Mouse (Mus musculus) neutrophil, adult 65 days (primary cell): ENCODE data around the gene Gm3252. TPM values are rescaled to one million over a fixed set of nuclear protein-coding genes. Genes with fewer than 3 reads are reported as not detected.

ENCODE experiments used
- total RNA-seq: library from RNA; stranded (reverse); gene quantifications from 2 replicates; pipeline ENCODE4 v1.2.4, GENCODE M21; 2023

The Gm3252 gene
- not detected in 2 replicates for total RNA-seq

DNA sequence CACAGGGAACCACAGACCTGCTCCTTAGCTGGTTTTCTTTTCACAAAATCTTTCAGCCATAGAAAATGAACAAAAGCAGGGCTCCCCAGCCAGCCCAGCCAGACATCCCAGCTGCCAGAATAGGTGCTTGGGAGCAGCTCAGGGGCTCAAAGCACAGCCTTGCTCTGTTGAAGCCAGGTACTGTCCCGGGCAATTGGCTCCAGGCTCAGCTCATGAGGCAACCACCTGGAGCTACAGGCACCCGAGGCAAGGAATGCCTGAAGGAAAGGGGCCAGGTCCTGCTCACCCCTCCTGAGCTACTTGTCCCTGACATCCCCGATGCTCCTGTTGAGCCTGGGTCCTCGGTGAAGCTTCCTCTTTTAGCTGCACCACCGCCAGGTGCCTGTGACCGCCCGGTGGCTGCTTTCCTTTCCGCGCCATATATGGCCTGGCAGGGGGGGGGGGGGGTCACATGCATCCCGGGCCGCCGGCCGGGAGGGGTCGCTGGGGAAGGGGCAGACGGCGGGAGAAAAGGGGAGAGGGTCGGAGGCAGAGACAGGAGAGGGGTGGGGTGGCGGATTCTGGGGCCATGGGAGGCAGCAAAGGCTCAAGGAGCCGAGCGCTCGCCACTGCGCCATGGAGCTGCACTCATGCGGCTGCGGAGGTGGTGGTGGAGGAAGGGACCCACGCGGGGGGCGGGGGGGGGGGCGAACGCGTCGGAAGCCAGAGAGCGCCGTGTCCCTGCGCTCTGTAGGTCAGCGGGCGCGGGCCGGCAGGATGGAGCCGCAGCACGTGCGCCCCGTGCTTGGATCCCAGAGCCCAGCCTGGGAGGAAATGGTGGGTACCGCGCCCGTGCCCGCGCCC is at the start of gene Gm3252:
TSS of gene Gm3252 (plus strand) at position 738 of the 843 bp plus-strand sequence.

DNA sequence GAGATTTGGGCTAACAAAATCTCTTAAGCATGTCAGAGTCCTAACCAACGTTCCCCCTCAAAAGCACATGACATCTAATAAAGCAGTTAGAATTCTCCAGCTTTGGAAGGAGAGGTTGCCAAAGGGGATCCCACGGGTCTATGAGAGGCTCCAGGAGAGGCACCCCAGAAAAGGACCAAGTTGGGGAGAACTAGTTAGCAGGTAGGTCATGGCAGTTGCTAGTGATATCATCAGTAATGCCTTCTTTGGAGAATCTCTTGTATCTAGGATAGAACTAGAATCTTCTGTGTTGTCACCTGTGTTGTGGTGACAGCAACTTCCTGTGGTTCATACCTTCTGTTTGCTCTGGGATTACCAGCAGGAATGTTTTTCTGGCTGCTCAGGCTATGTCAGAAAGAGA is 17.6 kb upstream of the Gm3252 start, which contains the start of gene Gm7876:
TSS of gene Gm7876 (plus strand) at position 301 of the 400 bp plus-strand sequence.

DNA sequence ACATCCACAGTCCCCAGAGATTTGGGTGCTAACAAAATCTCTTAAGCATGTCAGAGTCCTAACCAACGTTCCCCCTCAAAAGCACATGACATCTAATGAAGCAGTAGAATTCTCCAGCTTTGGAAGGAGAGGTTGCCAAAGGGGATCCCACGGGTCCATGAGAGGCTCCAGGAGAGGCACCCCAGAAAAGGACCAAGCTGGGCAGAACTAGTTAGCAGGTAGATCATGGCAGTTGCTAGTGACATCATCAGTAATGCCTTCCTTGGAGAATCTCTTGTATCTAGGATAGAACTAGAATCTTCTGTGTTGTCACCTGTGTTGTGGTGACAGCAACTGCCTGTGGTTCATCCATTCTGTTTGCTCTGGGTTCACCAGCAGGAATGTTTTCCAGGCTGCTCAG is 49.5 kb downstream of the Gm3252 start, which contains the start of gene Gm9602:
TSS of gene Gm9602 (plus strand) at position 301 of the 400 bp plus-strand sequence.

Other genes starting within 250 kb of the Gm3252 start
- not detected in 2 replicates for gene Gm3182, start 245.0 kb upstream of the Gm3252 start, total RNA-seq
- gene Gm3047, start 171.4 kb upstream of the Gm3252 start, total RNA-seq: not detected in 2 replicates
- not detected in 2 replicates for gene Gm8159, start 94.4 kb upstream of the Gm3252 start, total RNA-seq
- gene Gm3239, start 62.6 kb upstream of the Gm3252 start, total RNA-seq: not detected in 2 replicates
- gene Gm7876, start 17.5 kb upstream of the Gm3252 start, total RNA-seq: not detected in 2 replicates
- not detected in 2 replicates for gene Gm9602, start 49.6 kb downstream of the Gm3252 start, total RNA-seq
- gene Gm3269, start 111.3 kb downstream of the Gm3252 start, total RNA-seq: not detected in 2 replicates
- gene Gm3264, start 128.8 kb downstream of the Gm3252 start, total RNA-seq: not detected in 2 replicates
- not detected in 2 replicates for gene Gm3278, start 165.6 kb downstream of the Gm3252 start, total RNA-seq